Mouse (Mus musculus) small intestine, adult 2 months (tissue): Measurements from ENCODE around the gene Hexim1.

Experiments
- CTCF ChIP-seq: fragments of 200-500 bp; IDR thresholded peaks from 2 replicates; pipeline ENCODE4 v1.5.1; 2012; ENCODE audit warnings: low read depth, mild to moderate bottlenecking, control low read depth, inconsistent platforms, low read length, moderate library complexity, mixed read lengths; ENCODE audit not compliant: insufficient replicate concordance, insufficient read length; ENCODE audit errors: extremely low read depth
- POLR2A ChIP-seq: fragments of 200-500 bp; IDR thresholded peaks from 2 replicates; pipeline ENCODE4 v1.6.1; 2012; ENCODE audit warnings: low read depth, mild to moderate bottlenecking, control low read depth, inconsistent platforms, low read length, moderate library complexity

GRCm38 (mm10) chr11:103113771-103114170, 2.3 kb upstream of the Hexim1 start:
- TF ChIP-seq POLR2A (no peak), CTCF (no peak)
